In genomic region chr5:53398428-53399058, GRCm38 (mm10) we compare ENCODE assay signal across 28 mouse cellular contexts.
DNase-seq lines count a peak whose midpoint lies in the region; ATAC-seq lines count a peak whose summit lies in the region.
"Had no signal": no experiment of that assay in that cellular context is flagged by ENCODE, and none has a peak within 500 bp of the region (broad histone marks: within the 10 kb centered on the region; RNA-seq: fewer than 3 reads in every experiment).

No protein-coding gene starts in this region.

- H3K27ac ChIP-seq in embryonic facial prominence, embryonic 14.5 days (replicated peaks; ENCODE audit: low read depth, low read length) = no peak overlapping the region
- H3K27ac ChIP-seq in embryonic facial prominence, embryonic 10.5 days (replicated peaks) = no peak overlapping the region
- H3K27ac ChIP-seq in limb, embryonic 13.5 days = no peak overlapping the region
- H3K27ac ChIP-seq in limb, embryonic 10.5 days = no peak overlapping the region
- H3K27ac ChIP-seq in limb, embryonic 15.5 days = 0 out of 2 replicates have a peak overlapping the region, but pooled peaks have one; percentile 5
- H3K27ac ChIP-seq: embryonic facial prominence, embryonic 12.5 days; embryonic facial prominence, embryonic 15.5 days; forebrain, embryonic 10.5 days; forebrain, embryonic 12.5 days had no signal

- DNase-seq in embryonic facial prominence, embryonic 14.5 days (ENCODE audit: low spot score) = peak; percentile 62
- no peak for DNase-seq in embryonic facial prominence, embryonic 10.5 days (ENCODE audit: low spot score)
- no peak for DNase-seq in limb, embryonic 10.5 days (ENCODE audit: low spot score)
- DNase-seq in heart, adult 18-20 months = no peak
- DNase-seq: adrenal gland, adult 8-10 months; adrenal gland, postnatal 14 days; B cell, adult 2 months; cerebellum, adult 11 months; cerebellum, adult 18-20 months; cerebellum, adult 8-10 months; cerebellum, adult 9-11 months; cerebellum, postnatal 14 days; cerebellum, postnatal 36 days; embryo, embryonic 11 days had no signal

- H3K36me3 ChIP-seq in embryonic facial prominence, embryonic 14.5 days (ENCODE audit: control insufficient read depth, insufficient read depth, low read length) = no peaks in the 10 kb centered on the region
- no peaks in the 10 kb centered on the region for H3K36me3 ChIP-seq in embryonic facial prominence, embryonic 10.5 days (replicated peaks)
- H3K36me3 ChIP-seq in limb, embryonic 13.5 days = no peaks in the 10 kb centered on the region
- no peaks in the 10 kb centered on the region for H3K36me3 ChIP-seq in limb, embryonic 10.5 days
- no peaks in the 10 kb centered on the region for H3K36me3 ChIP-seq in limb, embryonic 15.5 days
- H3K36me3 ChIP-seq: embryonic facial prominence, embryonic 12.5 days; embryonic facial prominence, embryonic 15.5 days; forebrain, embryonic 10.5 days; forebrain, embryonic 12.5 days; G1E had no signal

- 83% methylated on average over 8 of the region's 8 CpGs for WGBS in embryonic facial prominence, embryonic 14.5 days
- WGBS in embryonic facial prominence, embryonic 10.5 days = 88% methylated on average over 8 of the region's 8 CpGs
- 75% methylated on average over 8 of the region's 8 CpGs for WGBS in limb, embryonic 13.5 days
- WGBS in limb, embryonic 10.5 days = 90% methylated on average over 8 of the region's 8 CpGs
- 74% methylated on average over 8 of the region's 8 CpGs for WGBS in limb, embryonic 15.5 days

- H3K9ac ChIP-seq in embryonic facial prominence, embryonic 14.5 days (ENCODE audit: low read depth, low read length) = no peak overlapping the region
- no peak overlapping the region for H3K9ac ChIP-seq in limb, embryonic 13.5 days
- no peak overlapping the region for H3K9ac ChIP-seq in limb, embryonic 15.5 days
- H3K9ac ChIP-seq: embryonic facial prominence, embryonic 12.5 days; embryonic facial prominence, embryonic 15.5 days; forebrain, embryonic 12.5 days had no signal

- H3K4me3 ChIP-seq in embryonic facial prominence, embryonic 14.5 days (ENCODE audit: low read depth, low read length) = no peak overlapping the region
- H3K4me3 ChIP-seq in embryonic facial prominence, embryonic 10.5 days = no peak overlapping the region
- no peak overlapping the region for H3K4me3 ChIP-seq in limb, embryonic 13.5 days
- no peak overlapping the region for H3K4me3 ChIP-seq in limb, embryonic 10.5 days
- H3K4me3 ChIP-seq in limb, embryonic 15.5 days = no peak overlapping the region
- H3K4me3 ChIP-seq: embryonic facial prominence, embryonic 12.5 days; embryonic facial prominence, embryonic 15.5 days; erythroblast, embryonic 14.5 days; forebrain, embryonic 10.5 days; forebrain, embryonic 12.5 days had no signal

- ATAC-seq in embryonic facial prominence, embryonic 14.5 days (ENCODE audit: low read depth) = peak; percentile 44; the same call in 1 of the 2 replicates
- peak; percentile 59; the same call in 1 of the 2 replicates for ATAC-seq in limb, embryonic 13.5 days (ENCODE audit: low FRiP score, low read depth)
- ATAC-seq in limb, embryonic 15.5 days (ENCODE audit: insufficient number of reproducible peaks, low FRiP score, low TSS enrichment, low read depth) = no peak
- ATAC-seq: activated CD4-positive, CD25-positive, alpha-beta regulatory T cell, adult 4 months; CD4-positive, CD25-positive, alpha-beta regulatory T cell, adult 4 months; forebrain, embryonic 14.5 days; forebrain, embryonic 16.5 days; Patski had no signal

- H3K4me2 ChIP-seq in embryonic facial prominence, embryonic 14.5 days (ENCODE audit: low read depth, low read length) = no peak overlapping the region
- H3K4me2 ChIP-seq in limb, embryonic 13.5 days (replicated peaks) = no peak overlapping the region
- no peak overlapping the region for H3K4me2 ChIP-seq in limb, embryonic 15.5 days
- H3K4me2 ChIP-seq: embryonic facial prominence, embryonic 12.5 days; embryonic facial prominence, embryonic 15.5 days; forebrain, embryonic 12.5 days had no signal

- no peaks in the 10 kb centered on the region for H3K27me3 ChIP-seq in embryonic facial prominence, embryonic 14.5 days (replicated peaks; ENCODE audit: control insufficient read depth, insufficient read depth, low read length)
- H3K27me3 ChIP-seq in embryonic facial prominence, embryonic 10.5 days (replicated peaks; ENCODE audit: low read depth, poor library complexity, severe bottlenecking) = no peaks in the 10 kb centered on the region
- H3K27me3 ChIP-seq in limb, embryonic 13.5 days = no peaks in the 10 kb centered on the region
- H3K27me3 ChIP-seq in limb, embryonic 10.5 days (ENCODE audit: low read depth, poor library complexity, severe bottlenecking) = no peaks in the 10 kb centered on the region
- H3K27me3 ChIP-seq in limb, embryonic 15.5 days = no peaks in the 10 kb centered on the region
- H3K27me3 ChIP-seq: CH12.LX; embryonic facial prominence, embryonic 12.5 days; embryonic facial prominence, embryonic 15.5 days; forebrain, embryonic 12.5 days; Patski had no signal

- H3K4me1 ChIP-seq in embryonic facial prominence, embryonic 14.5 days (ENCODE audit: control insufficient read depth, insufficient read depth, low read length) = no peaks in the 10 kb centered on the region
- H3K4me1 ChIP-seq in embryonic facial prominence, embryonic 10.5 days = no peaks in the 10 kb centered on the region
- no peaks in the 10 kb centered on the region for H3K4me1 ChIP-seq in limb, embryonic 13.5 days
- H3K4me1 ChIP-seq in limb, embryonic 10.5 days = no peaks in the 10 kb centered on the region
- H3K4me1 ChIP-seq in limb, embryonic 15.5 days = peaks cover 3% of the 10 kb centered on the region; the same call in 1 of the 2 replicates
- H3K4me1 ChIP-seq: embryonic facial prominence, embryonic 12.5 days; embryonic facial prominence, embryonic 15.5 days; forebrain, embryonic 12.5 days had no signal

- no peaks in the 10 kb centered on the region for H3K9me3 ChIP-seq in embryonic facial prominence, embryonic 14.5 days (ENCODE audit: control insufficient read depth, low read length)
- no peaks in the 10 kb centered on the region for H3K9me3 ChIP-seq in embryonic facial prominence, embryonic 10.5 days
- H3K9me3 ChIP-seq in limb, embryonic 13.5 days = no peaks in the 10 kb centered on the region
- no peaks in the 10 kb centered on the region for H3K9me3 ChIP-seq in limb, embryonic 10.5 days (replicated peaks)
- no peaks in the 10 kb centered on the region for H3K9me3 ChIP-seq in limb, embryonic 15.5 days
- H3K9me3 ChIP-seq: embryonic facial prominence, embryonic 12.5 days; embryonic facial prominence, embryonic 15.5 days; forebrain, embryonic 10.5 days; forebrain, embryonic 12.5 days; G1E had no signal
